Mouse (Mus musculus) hindbrain, embryonic 16.5 days (tissue): ENCODE measurements around the gene Fbxl17. TPM values are rescaled to one million over a fixed set of nuclear protein-coding genes. Genes with fewer than 3 reads are reported as not detected.

Experiments
- ATAC-seq: fragments of 200-750 bp; cut with Nextera tagmentation; 2 replicates; pipeline ENCODE4 v1.8.0; 2017; ENCODE audit warnings: moderate TSS enrichment, moderate library complexity
- H3K27ac ChIP-seq: fragments of 300-500 bp; sonication (generic); 2 replicates; pipeline ENCODE4 v1.5.1; 2014; ENCODE audit warnings: low read depth, mild to moderate bottlenecking, control low read depth, low read length, moderate library complexity
- H3K27me3 ChIP-seq: fragments of 300-500 bp; sonication (generic); replicated peaks from 2 replicates; pipeline ENCODE4 v1.6.1; 2014; ENCODE audit warnings: low read length; ENCODE audit not compliant: control insufficient read depth, insufficient read depth
- H3K36me3 ChIP-seq: fragments of 300-500 bp; sonication (generic); 2 replicates; pipeline ENCODE4 v1.6.1; 2014; ENCODE audit warnings: mild to moderate bottlenecking, low read length, moderate library complexity, mixed read lengths; ENCODE audit not compliant: control insufficient read depth, insufficient read depth
- H3K4me1 ChIP-seq: fragments of 300-500 bp; sonication (generic); 2 replicates; pipeline ENCODE4 v1.6.1; 2014; ENCODE audit warnings: low read depth, low read length; ENCODE audit not compliant: control insufficient read depth, insufficient read depth
- H3K4me2 ChIP-seq: fragments of 300-500 bp; sonication (generic); 2 replicates; pipeline ENCODE4 v1.6.1; 2014; ENCODE audit warnings: mild to moderate bottlenecking, low read length, control low read depth, moderate library complexity
- H3K4me3 ChIP-seq: fragments of 300-500 bp; sonication (generic); 2 replicates; pipeline ENCODE4 v1.5.1; 2014; ENCODE audit warnings: mild to moderate bottlenecking, low read length, control low read depth, moderate library complexity
- H3K9ac ChIP-seq: fragments of 300-500 bp; sonication (generic); 2 replicates; pipeline ENCODE4 v1.6.1; 2014; ENCODE audit warnings: low read depth, mild to moderate bottlenecking, control low read depth, low read length, moderate library complexity
- H3K9me3 ChIP-seq: fragments of 300-500 bp; sonication (generic); 2 replicates; pipeline ENCODE4 v1.6.1; 2014; ENCODE audit warnings: mild to moderate bottlenecking, low read length, moderate library complexity; ENCODE audit not compliant: control insufficient read depth
- WGBS: fragments of 180-500 bp; shearing (Covaris S2); extraction: QIAGEN DNeasy Blood & Tissue Kit; methylation state at CpG from one replicate; pipeline ENCODE4 v1.1.7; 2014; 5-methylcytosine and 5-hydroxymethylcytosine counted together
- polyA plus RNA-seq: library from polyadenylated mRNA; unstranded; fragments of >200 nt; fragmentation: Nextera tagmentation; extraction: Ambion mirVana; gene quantifications from 2 replicates; pipeline ENCODE4 v1.2.1, GENCODE M21; 2015

Gene Fbxl17
- polyA plus RNA-seq, 1 experiment from 2014 or later = 9.5 TPM

GRCm38 (mm10) chr17:63402170-63402569 lies 97.6 kb downstream of the Fbxl17 start:
- Histone ChIP-seq H3K4me2 (no peak overlapping the region), H3K9me3 (no peaks in the 10 kb centered on the region), H3K4me1 (peaks cover 2% of the 10 kb centered on the region; the same call in 1 of the 2 replicates), H3K36me3 (no peaks in the 10 kb centered on the region), H3K27ac (no peak overlapping the region), H3K27me3 (no peaks in the 10 kb centered on the region), H3K9ac (no peak overlapping the region), H3K4me3 (no peak overlapping the region)
- ATAC-seq = no peak
- whole genome bisulfite sequencing = 75% methylated on average over 3 of the region's 3 CpGs

- Histone ChIP-seq H3K9ac (no peak overlapping the region), H3K9me3 (no peaks in the 10 kb centered on the region), H3K4me3 (no peak overlapping the region), H3K4me1 (peaks cover 2% of the 10 kb centered on the region; the same call in 1 of the 2 replicates), H3K4me2 (no peak overlapping the region), H3K27me3 (no peaks in the 10 kb centered on the region), H3K27ac (no peak overlapping the region), H3K36me3 (no peaks in the 10 kb centered on the region)
- WGBS = 87% methylated on average over 5 of the region's 5 CpGs
- no peak for ATAC-seq
Observed at GRCm38 (mm10) chr17:63400640-63401039, 99.2 kb downstream of the Fbxl17 start.

- H3K4me1 ChIP-seq = peaks cover 2% of the 10 kb centered on the region; the same call in 1 of the 2 replicates
- no peaks in the 10 kb centered on the region for H3K9me3 ChIP-seq
- H3K27ac ChIP-seq = no peak overlapping the region
- no peak for ATAC-seq
- H3K4me3 ChIP-seq = no peak overlapping the region
- H3K27me3 ChIP-seq = no peaks in the 10 kb centered on the region
- 94% methylated on average over 8 of the region's 8 CpGs for WGBS
- H3K9ac ChIP-seq = no peak overlapping the region
- H3K36me3 ChIP-seq = no peaks in the 10 kb centered on the region
- no peak overlapping the region for H3K4me2 ChIP-seq
Observed at GRCm38 (mm10) chr17:63399816-63400215, 100.0 kb downstream of the Fbxl17 start.

- Histone ChIP-seq H3K4me1 (no peaks in the 10 kb centered on the region), H3K27me3 (no peaks in the 10 kb centered on the region), H3K9me3 (no peaks in the 10 kb centered on the region), H3K4me2 (no peak overlapping the region), H3K27ac (no peak overlapping the region), H3K9ac (no peak overlapping the region), H3K4me3 (no peak overlapping the region), H3K36me3 (no peaks in the 10 kb centered on the region)
- 90% methylated on average over 4 of the region's 4 CpGs for WGBS
- ATAC-seq = no peak
Observed at GRCm38 (mm10) chr17:63391506-63391905, 108.3 kb downstream of the Fbxl17 start.

GRCm38 (mm10) chr17:63390951-63391350 lies 108.9 kb downstream of the Fbxl17 start:
- no peak overlapping the region for H3K4me3 ChIP-seq
- H3K9ac ChIP-seq = no peak overlapping the region
- no peaks in the 10 kb centered on the region for H3K4me1 ChIP-seq
- WGBS = 85% methylated on average over 4 of the region's 4 CpGs
- no peaks in the 10 kb centered on the region for H3K36me3 ChIP-seq
- no peak overlapping the region for H3K27ac ChIP-seq
- no peaks in the 10 kb centered on the region for H3K9me3 ChIP-seq
- no peaks in the 10 kb centered on the region for H3K27me3 ChIP-seq
- H3K4me2 ChIP-seq = no peak overlapping the region
- ATAC-seq = no peak

GRCm38 (mm10) chr17:63370977-63371376 lies 128.8 kb downstream of the Fbxl17 start:
- 71% methylated on average over 3 of the region's 3 CpGs for WGBS

GRCm38 (mm10) chr17:63369631-63370310 lies 130.0 kb downstream of the Fbxl17 start:
- Histone ChIP-seq H3K4me1 (peaks cover 4% of the 10 kb centered on the region; the same call in 1 of the 2 replicates), H3K36me3 (no peaks in the 10 kb centered on the region), H3K4me3 (no peak overlapping the region), H3K27me3 (no peaks in the 10 kb centered on the region), H3K9ac (no peak overlapping the region), H3K9me3 (no peaks in the 10 kb centered on the region), H3K27ac (no peak overlapping the region), H3K4me2 (no peak overlapping the region)
- no peak for ATAC-seq
- 67% methylated on average over 8 of the region's 8 CpGs for WGBS

More at GRCm38 (mm10) chr17:63370977-63371376, 128.8 kb downstream of the Fbxl17 start:
- Histone ChIP-seq H3K4me3 (no peak overlapping the region), H3K9ac (no peak overlapping the region), H3K4me2 (no peak overlapping the region), H3K27me3 (no peaks in the 10 kb centered on the region), H3K36me3 (peaks cover 6% of the 10 kb centered on the region; the same call in 1 of the 2 replicates), H3K9me3 (peaks cover 5% of the 10 kb centered on the region), H3K4me1 (peaks cover 3% of the 10 kb centered on the region; the same call in 1 of the 2 replicates), H3K27ac (no peak overlapping the region)
- no peak for ATAC-seq

GRCm38 (mm10) chr17:63367476-63367875 lies 132.3 kb downstream of the Fbxl17 start:
- no peak for ATAC-seq
- no peak overlapping the region for H3K27ac ChIP-seq
- no peaks in the 10 kb centered on the region for H3K36me3 ChIP-seq
- H3K9ac ChIP-seq = no peak overlapping the region
- no peaks in the 10 kb centered on the region for H3K9me3 ChIP-seq
- no peaks in the 10 kb centered on the region for H3K27me3 ChIP-seq
- whole genome bisulfite sequencing = 93% methylated on average over 6 of the region's 6 CpGs
- H3K4me2 ChIP-seq = no peak overlapping the region
- H3K4me1 ChIP-seq = peaks cover 4% of the 10 kb centered on the region; the same call in 1 of the 2 replicates
- H3K4me3 ChIP-seq = no peak overlapping the region

- H3K4me3 ChIP-seq = no peak overlapping the region
- ATAC-seq = no peak
- no peak overlapping the region for H3K9ac ChIP-seq
- H3K4me2 ChIP-seq = no peak overlapping the region
- no peaks in the 10 kb centered on the region for H3K9me3 ChIP-seq
- H3K4me1 ChIP-seq = peaks cover 4% of the 10 kb centered on the region; the same call in 1 of the 2 replicates
- 53% methylated on average over 11 of the region's 11 CpGs for WGBS
- H3K27me3 ChIP-seq = no peaks in the 10 kb centered on the region
- no peaks in the 10 kb centered on the region for H3K36me3 ChIP-seq
- no peak overlapping the region for H3K27ac ChIP-seq
Observed at GRCm38 (mm10) chr17:63366045-63366444, 133.8 kb downstream of the Fbxl17 start.
